In the genomic region with DNA sequence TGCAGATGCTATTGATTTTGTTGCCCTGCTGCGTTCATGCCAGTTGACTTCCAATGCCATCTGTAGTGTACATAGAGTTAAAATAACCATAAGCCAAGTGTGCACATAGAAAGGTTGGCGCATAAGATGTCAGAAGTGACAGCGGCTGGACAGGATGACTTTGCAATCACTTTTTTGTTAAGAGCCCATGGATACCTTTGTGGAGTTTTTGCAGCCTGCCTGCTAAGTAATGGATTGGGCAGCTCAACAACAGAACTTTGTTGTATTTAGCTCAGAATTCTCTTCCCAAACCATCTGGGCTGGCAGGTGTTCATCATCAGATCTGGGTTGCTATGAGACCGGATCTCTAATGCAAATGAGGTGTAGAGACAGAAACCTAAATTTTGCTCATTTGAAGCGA, we compare ENCODE assay signal across 10 mouse cellular contexts.
DNase-seq lines count a peak whose midpoint lies in the region; ATAC-seq and TF ChIP-seq lines count a peak whose summit lies in the region.
"Had no signal": no experiment of that assay in that cellular context is flagged by ENCODE, and none has a peak within 500 bp of the region (broad histone marks: within the 10 kb centered on the region; RNA-seq: fewer than 3 reads in every experiment).

No protein-coding gene starts in this region.

- no peak overlapping the region for H3K9ac ChIP-seq in midbrain, postnatal 0 days (replicated peaks; ENCODE audit: low read length, poor library complexity, severe bottlenecking)
- H3K9ac ChIP-seq in heart, adult 2 months (ENCODE audit: low read depth, low read length) = no peak overlapping the region
- H3K9ac ChIP-seq in kidney, embryonic 14.5 days (ENCODE audit: low read depth, low read length) = no peak overlapping the region

- no peak for TF ChIP-seq EP300 in heart, adult 2 months (IDR thresholded peaks at IDR 0.05; ENCODE audit: insufficient read depth, low read depth, low read length)

- H3K27ac ChIP-seq in midbrain, postnatal 0 days (ENCODE audit: low read depth, low read length) = no peak overlapping the region
- no peak overlapping the region for H3K27ac ChIP-seq in midbrain, embryonic 10.5 days (replicated peaks)
- peak overlapping the region; percentile 86 for H3K27ac ChIP-seq in layer of hippocampus, adult 2 months
- no peak overlapping the region for H3K27ac ChIP-seq in heart, adult 2 months
- no peak overlapping the region for H3K27ac ChIP-seq in kidney, embryonic 14.5 days (ENCODE audit: low read depth, low read length)

- H3K9me3 ChIP-seq in midbrain, postnatal 0 days (ENCODE audit: low read length) = no peaks in the 10 kb centered on the region
- H3K9me3 ChIP-seq in midbrain, embryonic 10.5 days (replicated peaks) = no peaks in the 10 kb centered on the region
- H3K9me3 ChIP-seq in kidney, embryonic 14.5 days (ENCODE audit: control insufficient read depth, low read length) = no peaks in the 10 kb centered on the region

- no peak for ATAC-seq in midbrain, postnatal 0 days (ENCODE audit: low FRiP score)
- ATAC-seq in kidney, embryonic 14.5 days (ENCODE audit: low FRiP score, low TSS enrichment) = no peak

- H3K36me3 ChIP-seq in midbrain, postnatal 0 days (ENCODE audit: insufficient read depth, low read length) = no peaks in the 10 kb centered on the region
- no peaks in the 10 kb centered on the region for H3K36me3 ChIP-seq in midbrain, embryonic 10.5 days
- no peaks in the 10 kb centered on the region for H3K36me3 ChIP-seq in heart, adult 2 months (ENCODE audit: control insufficient read depth, insufficient read depth, low read length)
- no peaks in the 10 kb centered on the region for H3K36me3 ChIP-seq in kidney, embryonic 14.5 days (ENCODE audit: control insufficient read depth, insufficient read depth, low read length)

- intact Hi-C loops in left cerebral cortex, postnatal 10 days (cut with DNase I) = no loop called here
- intact Hi-C loops in heart, postnatal 14 days (cut with DNase I) = no loop called here
- intact Hi-C loops in gastrocnemius, postnatal 36 days (cut with DNase I) = no loop called here
- intact Hi-C loops in heart, adult 2 months (cut with DNase I) = no loop called here

- DNase-seq in midbrain, postnatal 0 days (ENCODE audit: low spot score) = peak; percentile 52
- no peak for DNase-seq in midbrain, embryonic 10.5 days (ENCODE audit: low spot score)
- DNase-seq in layer of hippocampus, adult 2 months (ENCODE audit: low spot score in 2 of 2) = peak; percentile 77 to 88
- peak; percentile 25 to 83 for DNase-seq in left cerebral cortex, postnatal 10 days (ENCODE audit: extremely low spot score in 1 of 2, low spot score in 2 of 2)
- no peak for DNase-seq in heart, postnatal 14 days
- no peak for DNase-seq in gastrocnemius, postnatal 36 days
- DNase-seq in heart, adult 2 months = no peak
- DNase-seq: adrenal gland, postnatal 10 days; cerebellum, adult 11 months had no signal

- H3K79me2 ChIP-seq in heart, adult 2 months (replicated peaks; ENCODE audit: control insufficient read depth, insufficient read depth, low read length) = no peaks in the 10 kb centered on the region

- no peaks in the 10 kb centered on the region for H3K27me3 ChIP-seq in midbrain, postnatal 0 days (ENCODE audit: insufficient read depth, low read length)
- no peaks in the 10 kb centered on the region for H3K27me3 ChIP-seq in midbrain, embryonic 10.5 days (ENCODE audit: low read depth, poor library complexity, severe bottlenecking)
- no peaks in the 10 kb centered on the region for H3K27me3 ChIP-seq in heart, adult 2 months (ENCODE audit: control insufficient read depth, insufficient read depth, low read length)
- no peaks in the 10 kb centered on the region for H3K27me3 ChIP-seq in kidney, embryonic 14.5 days (ENCODE audit: control insufficient read depth, insufficient read depth, low read length)

- no peak overlapping the region for H3K4me3 ChIP-seq in midbrain, postnatal 0 days (ENCODE audit: low read depth, low read length)
- H3K4me3 ChIP-seq in midbrain, embryonic 10.5 days = no peak overlapping the region
- H3K4me3 ChIP-seq in layer of hippocampus, adult 2 months = no peak overlapping the region
- no peak overlapping the region for H3K4me3 ChIP-seq in heart, adult 2 months
- no peak overlapping the region for H3K4me3 ChIP-seq in kidney, embryonic 14.5 days (ENCODE audit: low read length)

- no peak for TF ChIP-seq CTCF in midbrain, postnatal 0 days (IDR thresholded peaks at IDR 0.05)
- no peak for TF ChIP-seq CTCF in layer of hippocampus, adult 2 months (conservative IDR thresholded peaks at IDR 0.05)
- TF ChIP-seq CTCF in heart, adult 2 months (IDR thresholded peaks at IDR 0.05) = no peak

- H3K4me2 ChIP-seq in midbrain, postnatal 0 days (ENCODE audit: low read depth, low read length, poor library complexity, severe bottlenecking) = no peak overlapping the region
- H3K4me2 ChIP-seq in kidney, embryonic 14.5 days (replicated peaks; ENCODE audit: low read depth, low read length) = no peak overlapping the region

- no peaks in the 10 kb centered on the region for H3K4me1 ChIP-seq in midbrain, postnatal 0 days (ENCODE audit: insufficient read depth, low read length)
- no peaks in the 10 kb centered on the region for H3K4me1 ChIP-seq in midbrain, embryonic 10.5 days
- no peaks in the 10 kb centered on the region for H3K4me1 ChIP-seq in heart, adult 2 months (ENCODE audit: control insufficient read depth, insufficient read depth, low read length)
- no peaks in the 10 kb centered on the region for H3K4me1 ChIP-seq in kidney, embryonic 14.5 days (ENCODE audit: control insufficient read depth, insufficient read depth, low read length)

- WGBS in midbrain, postnatal 0 days = 78% methylated on average over 5 of the region's 5 CpGs
- 90% methylated on average over 5 of the region's 5 CpGs for WGBS in midbrain, embryonic 10.5 days
- WGBS in heart, adult 2 months = 83% methylated on average over 5 of the region's 5 CpGs
- WGBS in kidney, embryonic 14.5 days = 92% methylated on average over 5 of the region's 5 CpGs

- no peak for TF ChIP-seq POLR2A in heart, adult 2 months (IDR thresholded peaks at IDR 0.05; ENCODE audit: insufficient read depth, low read depth, low read length)

Comparison
In these comparisons a context has a peak if more than half of its experiments do, and no peak if none do; other contexts are left out.
1. DNase-seq: peak in midbrain, postnatal 0 days (single experiment), layer of hippocampus, adult 2 months (2 of 2) and left cerebral cortex, postnatal 10 days (2 of 2); none in midbrain, embryonic 10.5 days (single experiment), heart, postnatal 14 days (0 of 2), gastrocnemius, postnatal 36 days (0 of 2) and heart, adult 2 months (0 of 2).